Mouse (Mus musculus) mouse embryonic stem cell (cell line): ENCODE results near the gene Abcc4.

Experiments used
- in situ Hi-C, 2 experiments: fragments of 300-500 bp; cut with MboI; formaldehyde crosslinking; loops; 1 replicate in 1 of 2; 3 replicates in 1 of 2; pipeline ENCODE4 v1.14.3; 2019 to 2020; ENCODE audit warnings: low sequenced_read_pairs in 2 of 2, low pct_unique_long_range_greater_than_20kb in 1 of 2, mixed read lengths in 1 of 2; ENCODE audit not compliant: unreplicated experiment in 1 of 2

Gene Abcc4

GRCm38 (mm10) chr14:118491708-118492107, 214.3 kb downstream of the Abcc4 start:
- in situ Hi-C loops, result no loop called here

- in situ Hi-C loops, result no loop called here
These were observed 214.7 kb downstream of the Abcc4 start for GRCm38 (mm10) chr14:118491300-118491699.

- in situ Hi-C loops, result no loop called here
These were observed 215.5 kb downstream of the Abcc4 start for GRCm38 (mm10) chr14:118490525-118490924.

- in situ Hi-C loops, result no loop called here
These were observed 219.7 kb downstream of the Abcc4 start for GRCm38 (mm10) chr14:118486349-118486748.

- in situ Hi-C loops, result no loop called here
These were observed 220.4 kb downstream of the Abcc4 start for GRCm38 (mm10) chr14:118485646-118486045.

GRCm38 (mm10) chr14:118482320-118482719, 223.7 kb downstream of the Abcc4 start:
- in situ Hi-C loops, result no loop called here

GRCm38 (mm10) chr14:118481779-118482178, 224.2 kb downstream of the Abcc4 start:
- in situ Hi-C loops, result no loop called here

GRCm38 (mm10) chr14:118476329-118476728, 229.7 kb downstream of the Abcc4 start:
- in situ Hi-C loops, result loop anchor here (10.0 kb wide), 3 partner anchors 162 to 272 kb away; no protein-coding TSS in a partner anchor

GRCm38 (mm10) chr14:118475100-118475454, 230.9 kb downstream of the Abcc4 start:
- in situ Hi-C loops, result loop anchor here (10.0 kb wide), 3 partner anchors 160 to 270 kb away; no protein-coding TSS in a partner anchor

GRCm38 (mm10) chr14:118474226-118475099, 231.6 kb downstream of the Abcc4 start:
- in situ Hi-C loops, result loop anchor here (10.0 to 25.0 kb wide), 4 partner anchors 160 to 338 kb away; no protein-coding TSS in a partner anchor

GRCm38 (mm10) chr14:118473831-118474193, 232.2 kb downstream of the Abcc4 start:
- in situ Hi-C loops, result loop anchor here (10.0 to 25.0 kb wide), 4 partner anchors 159 to 338 kb away; no protein-coding TSS in a partner anchor

- in situ Hi-C loops, result loop anchor here (10.0 to 25.0 kb wide), 4 partner anchors 159 to 339 kb away; no protein-coding TSS in a partner anchor
These were observed 232.7 kb downstream of the Abcc4 start for GRCm38 (mm10) chr14:118473188-118473830.

- in situ Hi-C loops, result loop anchor here in 1 of 2 experiments (25.0 kb wide), 1 partner anchor 347 kb away; no protein-coding TSS in a partner anchor
These were observed 240.7 kb downstream of the Abcc4 start for GRCm38 (mm10) chr14:118465331-118465730.

- in situ Hi-C loops, result loop anchor here in 1 of 2 experiments (25.0 kb wide), 1 partner anchor 348 kb away; no protein-coding TSS in a partner anchor
These were observed 241.6 kb downstream of the Abcc4 start for GRCm38 (mm10) chr14:118464401-118464800.

GRCm38 (mm10) chr14:118452572-118452971, 253.4 kb downstream of the Abcc4 start:
- in situ Hi-C loops, result loop anchor here in 1 of 2 experiments (25.0 kb wide), 1 partner anchor 360 kb away; no protein-coding TSS in a partner anchor

- in situ Hi-C loops, result no loop called here
These were observed 265.9 kb downstream of the Abcc4 start for GRCm38 (mm10) chr14:118440155-118440554.

GRCm38 (mm10) chr14:118437156-118437931, 268.7 kb downstream of the Abcc4 start:
- in situ Hi-C loops, result no loop called here

- in situ Hi-C loops, result no loop called here
These were observed 269.2 kb downstream of the Abcc4 start for GRCm38 (mm10) chr14:118436791-118437155.
